Mouse (Mus musculus) forebrain, postnatal 0 days (tissue): ENCODE results near the gene Dclk3. TPM values are rescaled to one million over a fixed set of nuclear protein-coding genes. Genes with fewer than 3 reads are reported as not detected.

Experiments
- ATAC-seq: fragments of 200-750 bp; cut with Nextera tagmentation; 2 replicates; pipeline ENCODE4 v1.8.0; 2017; ENCODE audit warnings: mild to moderate bottlenecking, moderate library complexity
- DNase-seq: peaks from one replicate; pipeline ENCODE4 v3.0.0-alpha.2; 2015
- H3K27ac ChIP-seq: fragments of 300-500 bp; sonication (generic); 2 replicates; pipeline ENCODE4 v1.5.1; 2014; ENCODE audit warnings: low read depth, mild to moderate bottlenecking, antibody characterized with exemption, low read length, moderate library complexity, mixed read lengths
- H3K27me3 ChIP-seq: fragments of 300-500 bp; sonication (generic); 2 replicates; pipeline ENCODE4 v1.6.1; 2014; ENCODE audit warnings: mild to moderate bottlenecking, low read length, mixed read lengths; ENCODE audit not compliant: insufficient read depth
- H3K36me3 ChIP-seq: fragments of 300-500 bp; sonication (generic); 2 replicates; pipeline ENCODE4 v1.6.1; 2014; ENCODE audit warnings: mild to moderate bottlenecking, moderate library complexity; ENCODE audit not compliant: insufficient read depth
- H3K4me1 ChIP-seq: fragments of 300-500 bp; sonication (generic); 2 replicates; pipeline ENCODE4 v1.6.1; 2014; ENCODE audit warnings: antibody characterized with exemption; ENCODE audit not compliant: insufficient read depth
- H3K4me2 ChIP-seq: fragments of 300-500 bp; sonication (generic); 2 replicates; pipeline ENCODE4 v1.6.1; 2014; ENCODE audit warnings: low read depth, mild to moderate bottlenecking, moderate library complexity
- H3K4me3 ChIP-seq: fragments of 300-500 bp; sonication (generic); 2 replicates; pipeline ENCODE4 v1.5.1; 2014; ENCODE audit warnings: low read depth, low read length, mixed read lengths
- H3K9ac ChIP-seq: fragments of 300-500 bp; sonication (generic); 2 replicates; pipeline ENCODE4 v1.6.1; 2014; ENCODE audit warnings: mild to moderate bottlenecking
- H3K9me3 ChIP-seq: fragments of 300-500 bp; sonication (generic); 2 replicates; pipeline ENCODE4 v1.6.1; 2016; ENCODE audit warnings: low read length
- CTCF ChIP-seq: sonication (generic); IDR thresholded peaks from 2 replicates; pipeline ENCODE4 v1.5.1; 2016; ENCODE audit warnings: antibody characterized with exemption, control low read depth, low read depth
- WGBS: fragments of 180-500 bp; shearing (Covaris S2); extraction: QIAGEN DNeasy Blood & Tissue Kit; methylation state at CpG from one replicate; pipeline ENCODE4 v1.1.7; 2014; 5-methylcytosine and 5-hydroxymethylcytosine counted together
- polyA plus RNA-seq: library from polyadenylated mRNA; unstranded; fragments of >200 nt; fragmentation: Nextera tagmentation; extraction: Ambion mirVana; gene quantifications from 2 replicates; pipeline ENCODE4 v1.2.1, GENCODE M21; 2015
- total RNA-seq: library from RNA; depleted of rRNA; stranded (reverse); fragments of >200 nt; gene quantifications from 2 replicates; pipeline ENCODE4 v1.2.3, GENCODE M21; 2014

Dclk3 gene
- total and polyA plus RNA-seq, 2 experiments from 2014 or later: 11.6 to 20.8 TPM

DNA sequence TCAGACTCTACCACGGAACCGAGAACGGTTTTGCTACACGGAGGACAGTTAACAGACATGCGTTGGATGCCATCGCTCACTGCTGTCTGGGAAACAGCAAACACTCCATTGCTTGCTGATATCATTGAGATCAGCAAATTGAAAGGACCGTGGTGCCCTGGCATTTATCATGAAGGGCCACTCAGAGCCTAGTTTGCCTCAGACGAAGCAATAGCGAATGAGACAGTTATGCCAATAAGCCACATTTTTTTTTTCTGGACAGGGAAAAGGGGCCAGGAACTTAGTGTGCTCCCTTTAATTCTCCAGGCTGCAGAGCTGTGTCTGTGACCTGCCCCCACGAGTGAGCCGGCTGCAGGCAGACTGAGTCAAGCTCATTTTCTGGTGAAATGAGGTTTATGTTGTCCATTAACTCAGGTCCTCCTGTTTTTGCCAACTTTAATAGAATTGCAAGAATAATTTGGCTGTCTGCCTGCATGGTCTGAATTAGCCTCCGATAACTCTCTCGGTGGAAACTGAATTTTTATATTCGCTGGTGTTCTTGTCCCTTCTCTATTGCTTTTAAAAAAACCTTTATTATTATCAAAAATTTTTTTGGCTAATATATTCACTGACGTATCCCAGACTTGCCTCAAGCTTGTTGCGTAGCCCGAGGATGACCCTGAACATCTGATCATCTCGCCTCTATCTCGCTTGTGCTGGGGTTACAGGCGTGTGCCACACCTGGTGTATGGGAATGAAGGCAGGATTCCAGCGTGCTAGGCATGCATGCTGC is 35.0 kb downstream of the Dclk3 start:
- 0 out of 2 replicates have a peak, but pooled peaks cover 6% of the 10 kb centered on the region for H3K4me1 ChIP-seq
- H3K27me3 ChIP-seq: no peaks in the 10 kb centered on the region
- no peak for ATAC-seq
- no peak overlapping the region for H3K27ac ChIP-seq
- 37% methylated on average over 21 of the region's 21 CpGs for WGBS
- no peak for DNase-seq
- H3K9ac ChIP-seq: no peak overlapping the region
- H3K4me3 ChIP-seq: no peak overlapping the region
- no peak for TF ChIP-seq CTCF
- H3K36me3 ChIP-seq: no peaks in the 10 kb centered on the region
- H3K4me2 ChIP-seq: no peak overlapping the region
- H3K9me3 ChIP-seq: no peaks in the 10 kb centered on the region

DNA sequence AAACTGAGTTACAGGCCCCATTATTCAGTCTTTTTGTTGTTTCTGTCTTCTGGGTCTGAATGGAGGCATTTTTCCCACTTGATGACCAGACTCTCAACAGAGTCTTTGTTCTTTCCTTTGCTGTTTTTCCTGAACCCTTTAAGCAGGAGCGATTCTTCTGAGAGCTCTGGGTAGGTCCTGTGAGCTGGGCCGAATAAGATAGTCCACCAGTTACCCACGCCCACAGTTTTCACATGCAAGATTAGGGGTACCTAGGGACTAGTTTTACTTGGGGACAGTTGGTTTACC is 35.5 kb downstream of the Dclk3 start:
- ATAC-seq (no peak), DNase-seq (no peak)
- Histone ChIP-seq H3K9ac (no peak overlapping the region), H3K27ac (no peak overlapping the region), H3K4me2 (no peak overlapping the region), H3K9me3 (no peaks in the 10 kb centered on the region), H3K27me3 (no peaks in the 10 kb centered on the region), H3K4me1 (0 out of 2 replicates have a peak, but pooled peaks cover 6% of the 10 kb centered on the region), H3K36me3 (no peaks in the 10 kb centered on the region), H3K4me3 (no peak overlapping the region)
- WGBS: 23% methylated on average over 3 of the region's 3 CpGs
- no peak for TF ChIP-seq CTCF

- Histone ChIP-seq H3K4me2 (no peak overlapping the region), H3K4me3 (no peak overlapping the region), H3K36me3 (no peaks in the 10 kb centered on the region), H3K9ac (no peak overlapping the region), H3K9me3 (no peaks in the 10 kb centered on the region), H3K4me1 (0 out of 2 replicates have a peak, but pooled peaks cover 6% of the 10 kb centered on the region), H3K27me3 (no peaks in the 10 kb centered on the region), H3K27ac (no peak overlapping the region)
- DNase-seq (no peak), ATAC-seq (no peak)
- WGBS: 84% methylated on average over 3 of the region's 3 CpGs
- no peak for TF ChIP-seq CTCF
Observed at GRCm38 (mm10) chr9:111475281-111475680, 36.4 kb downstream of the Dclk3 start.

- Histone ChIP-seq H3K4me3 (no peak overlapping the region), H3K36me3 (no peaks in the 10 kb centered on the region), H3K9me3 (no peaks in the 10 kb centered on the region), H3K4me1 (0 out of 2 replicates have a peak, but pooled peaks cover 6% of the 10 kb centered on the region), H3K4me2 (no peak overlapping the region), H3K9ac (no peak overlapping the region), H3K27me3 (no peaks in the 10 kb centered on the region), H3K27ac (no peak overlapping the region)
- TF ChIP-seq CTCF: no peak
- DNase-seq (peak; percentile 64), ATAC-seq (peak; percentile 53; the same call in 1 of the 2 replicates)
- WGBS: 28% methylated on average over 4 of the region's 4 CpGs
Observed at GRCm38 (mm10) chr9:111475973-111476372, 37.1 kb downstream of the Dclk3 start.

DNA sequence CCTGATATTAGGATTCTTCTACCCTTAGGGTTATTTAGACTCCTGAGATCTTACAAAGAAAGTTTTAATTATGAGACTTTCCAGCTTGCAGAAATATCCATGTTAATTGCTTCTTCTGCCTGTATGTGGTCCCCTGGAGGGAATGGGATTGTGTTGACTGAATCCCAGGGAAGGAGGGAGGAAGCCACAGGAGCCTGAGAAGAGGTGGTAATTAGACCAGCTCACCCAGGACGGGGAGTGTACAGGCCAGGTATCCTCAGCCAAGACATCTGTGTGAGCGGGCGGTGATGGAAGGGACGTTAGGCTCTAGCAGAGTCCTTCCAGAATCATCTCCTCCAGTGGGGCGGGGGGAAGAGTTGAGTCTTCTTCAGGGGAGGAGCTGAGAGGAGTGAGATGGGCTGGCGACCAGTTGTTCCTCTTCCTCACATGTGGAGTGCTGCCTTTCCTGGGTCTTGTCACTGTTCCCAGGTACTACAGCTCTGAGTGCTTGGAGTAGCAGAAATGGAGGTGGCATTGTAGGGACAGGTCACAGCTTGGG is 37.7 kb downstream of the Dclk3 start:
- no peaks in the 10 kb centered on the region for H3K36me3 ChIP-seq
- no peaks in the 10 kb centered on the region for H3K9me3 ChIP-seq
- TF ChIP-seq CTCF: no peak
- H3K4me1 ChIP-seq: 0 out of 2 replicates have a peak, but pooled peaks cover 6% of the 10 kb centered on the region
- no peak for DNase-seq
- H3K4me2 ChIP-seq: no peak overlapping the region
- H3K4me3 ChIP-seq: no peak overlapping the region
- H3K27ac ChIP-seq: 0 out of 2 replicates have a peak overlapping the region, but pooled peaks have one; percentile 11
- ATAC-seq: no peak
- WGBS: 72% methylated on average over 6 of the region's 6 CpGs
- no peak overlapping the region for H3K9ac ChIP-seq
- H3K27me3 ChIP-seq: no peaks in the 10 kb centered on the region

GRCm38 (mm10) chr9:111478853-111479490 is 40.1 kb downstream of the Dclk3 start:
- Histone ChIP-seq H3K4me2 (no peak overlapping the region), H3K9me3 (no peaks in the 10 kb centered on the region), H3K4me1 (0 out of 2 replicates have a peak, but pooled peaks cover 6% of the 10 kb centered on the region), H3K4me3 (no peak overlapping the region), H3K36me3 (no peaks in the 10 kb centered on the region), H3K27ac (no peak overlapping the region), H3K9ac (no peak overlapping the region), H3K27me3 (no peaks in the 10 kb centered on the region)
- ATAC-seq (peak; percentile 65; the same call in 1 of the 2 replicates), DNase-seq (peak; percentile 74)
- peak; percentile 85 for TF ChIP-seq CTCF
- WGBS: 63% methylated on average over 7 of the region's 7 CpGs

DNA sequence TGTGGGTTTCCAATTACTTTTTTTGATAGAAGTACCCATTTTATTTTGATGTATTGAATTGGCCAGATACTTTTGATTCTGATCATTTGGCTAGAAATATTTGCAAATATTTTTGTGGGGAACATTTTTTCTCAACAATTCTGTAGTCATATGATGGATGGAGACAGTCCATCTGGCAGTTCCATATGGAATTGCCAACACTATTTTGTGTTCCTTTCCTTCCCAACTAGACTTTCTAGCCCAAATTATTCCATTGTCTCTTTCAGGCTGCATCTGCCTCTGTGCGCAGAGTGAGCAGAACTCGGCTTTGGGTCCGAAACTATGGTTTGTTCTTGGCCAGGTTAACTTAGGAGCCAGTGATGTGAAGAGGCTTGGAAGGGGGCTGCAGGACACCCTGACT is 42.1 kb downstream of the Dclk3 start:
- Histone ChIP-seq H3K4me1 (0 out of 2 replicates have a peak, but pooled peaks cover 3% of the 10 kb centered on the region), H3K9me3 (no peaks in the 10 kb centered on the region), H3K9ac (no peak overlapping the region), H3K27ac (no peak overlapping the region), H3K4me3 (no peak overlapping the region), H3K36me3 (0 out of 2 replicates have a peak, but pooled peaks cover 3% of the 10 kb centered on the region), H3K4me2 (no peak overlapping the region), H3K27me3 (no peaks in the 10 kb centered on the region)
- ATAC-seq (no peak), DNase-seq (no peak)
- TF ChIP-seq CTCF: no peak
- 62% methylated on average over 3 of the region's 3 CpGs for WGBS
